Mouse (Mus musculus) hindbrain, embryonic 14.5 days (tissue): ENCODE data around the gene 2310011J03Rik. TPM values are rescaled to one million over a fixed set of nuclear protein-coding genes. Genes with fewer than 3 reads are reported as not detected.

Source experiments
- ATAC-seq: fragments of 200-750 bp; cut with Nextera tagmentation; 2 replicates; pipeline ENCODE4 v1.8.0; 2017; ENCODE audit warnings: moderate number of reproducible peaks, mild to moderate bottlenecking, moderate TSS enrichment, moderate library complexity; ENCODE audit not compliant: low FRiP score
- DNase-seq: peaks from one replicate; pipeline ENCODE4 v3.0.0-alpha.2; 2015; ENCODE audit warnings: low spot score
- H3K27ac ChIP-seq: fragments of 300-500 bp; sonication (generic); 2 replicates; pipeline ENCODE4 v1.5.1; 2014; ENCODE audit warnings: mild to moderate bottlenecking, moderate library complexity
- H3K27me3 ChIP-seq: fragments of 300-500 bp; sonication (generic); 2 replicates; pipeline ENCODE4 v1.6.1; 2014; ENCODE audit warnings: mild to moderate bottlenecking, low read length, mixed read lengths; ENCODE audit not compliant: control insufficient read depth, insufficient read depth
- H3K36me3 ChIP-seq: fragments of 300-500 bp; sonication (generic); replicated peaks from 2 replicates; pipeline ENCODE4 v1.6.1; 2014; ENCODE audit not compliant: control insufficient read depth, insufficient read depth
- H3K4me1 ChIP-seq: fragments of 300-500 bp; sonication (generic); replicated peaks from 2 replicates; pipeline ENCODE4 v1.6.1; 2014; ENCODE audit warnings: antibody characterized with exemption, low read length, mixed read lengths; ENCODE audit not compliant: control insufficient read depth, insufficient read depth
- H3K4me2 ChIP-seq: fragments of 300-500 bp; sonication (generic); replicated peaks from 2 replicates; pipeline ENCODE4 v1.6.1; 2014; ENCODE audit warnings: mild to moderate bottlenecking, moderate library complexity
- H3K4me3 ChIP-seq: fragments of 300-500 bp; sonication (generic); replicated peaks from 2 replicates; pipeline ENCODE4 v1.5.1; 2014; ENCODE audit warnings: mild to moderate bottlenecking, low read length
- H3K9ac ChIP-seq: fragments of 300-500 bp; sonication (generic); 2 replicates; pipeline ENCODE4 v1.6.1; 2014
- H3K9me3 ChIP-seq: fragments of 300-500 bp; sonication (generic); 2 replicates; pipeline ENCODE4 v1.6.1; 2016; ENCODE audit warnings: low read length; ENCODE audit not compliant: control insufficient read depth
- WGBS: fragments of 180-500 bp; shearing (Covaris S2); extraction: QIAGEN DNeasy Blood & Tissue Kit; methylation state at CpG from one replicate; pipeline ENCODE4 v1.1.7; 2014; 5-methylcytosine and 5-hydroxymethylcytosine counted together
- polyA plus RNA-seq: library from polyadenylated mRNA; unstranded; fragments of >200 nt; fragmentation: Nextera tagmentation; extraction: Ambion mirVana; gene quantifications from 2 replicates; pipeline ENCODE4 v1.2.1, GENCODE M21; 2014

Gene 2310011J03Rik
- polyA plus RNA-seq, 1 experiment from 2014 or later = 23.3 TPM

DNA sequence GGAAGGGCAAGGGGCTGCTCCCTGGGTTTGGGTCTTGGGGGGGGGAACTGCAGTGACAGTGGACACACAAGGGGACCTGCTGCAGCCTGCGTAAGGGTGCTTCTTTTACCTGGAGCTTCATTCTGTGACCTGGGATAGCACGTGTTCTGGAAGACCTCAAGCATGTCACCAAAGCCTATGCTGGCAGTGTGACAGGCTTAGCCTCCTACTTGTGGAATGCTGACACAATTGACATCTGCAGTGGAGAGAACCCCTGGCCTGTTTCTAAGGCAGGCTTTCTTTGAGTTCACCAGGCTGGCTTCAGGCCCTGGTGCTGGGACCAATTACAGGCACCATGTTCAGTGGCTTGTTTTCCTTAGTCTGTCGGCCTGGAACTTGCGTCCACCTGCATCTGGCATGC lies 26.0 kb downstream of the 2310011J03Rik start:
- Histone ChIP-seq H3K4me1 (peaks cover 46% of the 10 kb centered on the region), H3K36me3 (peaks cover 20% of the 10 kb centered on the region), H3K27ac (no peak overlapping the region), H3K4me3 (no peak overlapping the region), H3K4me2 (no peak overlapping the region), H3K27me3 (no peaks in the 10 kb centered on the region), H3K9ac (no peak overlapping the region), H3K9me3 (no peaks in the 10 kb centered on the region)
- no peak for ATAC-seq
- DNase-seq = no peak
- WGBS = 72% methylated on average over 4 of the region's 4 CpGs

DNA sequence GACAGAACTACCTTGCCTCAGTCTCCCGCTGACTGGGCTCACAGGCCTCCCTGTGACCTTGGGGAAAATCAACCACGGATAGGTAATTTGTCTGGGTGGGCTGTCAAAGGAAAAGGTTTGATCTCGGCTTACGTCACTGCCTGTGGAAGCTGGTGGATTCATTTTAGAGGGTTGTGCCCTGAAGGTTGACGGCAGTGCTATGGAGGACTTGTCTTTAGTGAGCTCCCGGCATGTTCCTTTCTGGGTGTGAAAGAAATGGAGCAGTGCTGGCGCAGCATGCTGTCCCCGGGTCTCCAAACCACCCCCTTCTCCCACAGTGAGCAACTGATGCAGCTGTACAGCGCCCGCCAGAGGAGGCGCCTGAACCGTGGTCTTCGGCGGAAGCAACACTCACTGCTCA lies 27.0 kb downstream of the 2310011J03Rik start:
- 27% methylated on average over 14 of the region's 14 CpGs for WGBS
- peak overlapping the region; percentile 95 for H3K9ac ChIP-seq
- no peaks in the 10 kb centered on the region for H3K27me3 ChIP-seq
- peak overlapping the region; percentile 66 for H3K4me3 ChIP-seq
- peaks cover 43% of the 10 kb centered on the region for H3K4me1 ChIP-seq
- H3K9me3 ChIP-seq = no peaks in the 10 kb centered on the region
- peak overlapping the region; percentile 96 for H3K4me2 ChIP-seq
- DNase-seq = no peak
- ATAC-seq = no peak
- peak overlapping the region; percentile 88 for H3K27ac ChIP-seq
- peaks cover 28% of the 10 kb centered on the region for H3K36me3 ChIP-seq

DNA sequence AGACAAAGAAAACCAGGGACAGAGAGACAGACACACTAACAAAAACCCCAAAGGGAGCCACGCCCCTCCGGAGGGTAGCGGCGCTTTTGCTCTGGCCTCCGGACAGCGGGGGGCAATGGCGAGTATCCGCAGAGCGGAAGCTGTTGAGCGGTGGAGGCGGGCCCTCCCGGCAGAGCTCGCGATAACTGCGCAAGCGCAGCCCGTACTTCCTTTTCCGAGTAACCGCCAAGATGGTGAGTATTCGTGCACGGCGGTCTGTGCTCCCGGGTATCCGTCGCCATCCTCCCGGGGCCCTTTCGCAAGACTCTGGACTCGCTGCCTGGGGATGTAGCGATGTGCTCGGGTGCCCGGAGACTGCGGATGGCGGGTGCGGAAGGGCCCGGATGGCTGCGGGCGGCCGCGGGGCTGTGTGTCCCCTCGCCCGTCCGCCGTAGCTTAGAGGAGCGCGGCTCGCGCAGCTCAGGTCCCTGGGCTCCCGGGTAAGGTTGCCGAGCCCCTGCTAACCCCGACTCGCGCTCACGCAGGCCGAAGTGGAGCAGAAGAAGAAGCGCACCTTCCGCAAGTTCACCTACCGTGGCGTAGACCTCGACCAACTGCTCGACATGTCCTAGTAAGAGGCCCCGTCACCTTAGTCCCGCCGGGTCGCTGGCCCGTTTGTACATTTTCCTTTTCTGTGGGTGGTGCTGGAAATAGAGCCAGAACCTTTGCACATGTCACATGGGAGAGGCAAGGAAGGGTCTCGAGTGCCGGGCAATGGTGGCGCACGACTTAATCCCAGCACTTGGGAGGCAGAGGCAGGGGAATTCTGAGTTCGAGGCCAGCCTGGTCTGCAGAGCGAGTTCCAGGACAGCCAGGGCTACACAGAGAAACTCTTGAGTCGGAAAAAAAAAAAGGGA lies 27.8 kb downstream of the 2310011J03Rik start, which contains the start of gene Rps15:
Gene Rps15, plus strand, starts transcription at position 203 of the 896 bp plus-strand sequence.
- Histone ChIP-seq H3K27ac (peak within 1 kb of the TSS; percentile 88), H3K27me3 (no peaks in the 10 kb centered on the region), H3K4me2 (peak within 1 kb of the TSS; percentile 96), H3K9me3 (no peaks in the 10 kb centered on the region), H3K4me1 (peaks cover 35% of the 10 kb centered on the region), H3K4me3 (peak within 1 kb of the TSS; percentile 66), H3K36me3 (peaks cover 35% of the 10 kb centered on the region), H3K9ac (peak within 1 kb of the TSS; percentile 95)
- ATAC-seq (peak; percentile 81), DNase-seq (peak; percentile 98)
- under 1% methylated on average over 72 of the region's 72 CpGs for WGBS

DNA sequence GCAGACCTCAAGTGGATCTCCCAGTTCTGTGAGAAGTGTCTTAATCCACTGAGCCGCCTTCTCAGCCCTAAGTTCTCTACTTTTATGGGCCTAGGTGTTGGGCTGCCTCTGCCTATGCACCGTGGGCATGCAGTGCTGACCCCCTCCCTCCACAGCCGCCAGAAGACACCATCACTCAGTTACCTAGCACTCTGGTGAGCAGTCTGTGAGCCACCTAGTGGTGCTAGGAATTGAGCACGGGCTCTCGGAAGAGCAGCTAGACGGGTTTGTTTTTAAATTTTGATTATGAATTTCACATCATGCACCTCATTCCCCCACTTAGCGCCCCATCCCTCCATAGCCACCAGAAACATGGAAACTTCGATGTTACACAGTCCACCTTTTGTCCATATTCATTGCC lies 31.7 kb downstream of the 2310011J03Rik start:
- Histone ChIP-seq H3K27me3 (no peaks in the 10 kb centered on the region), H3K36me3 (peaks cover 56% of the 10 kb centered on the region), H3K9ac (no peak overlapping the region), H3K4me3 (no peak overlapping the region), H3K4me1 (peaks cover 13% of the 10 kb centered on the region), H3K27ac (no peak overlapping the region), H3K4me2 (no peak overlapping the region), H3K9me3 (no peaks in the 10 kb centered on the region)
- 72% methylated on average over 8 of the region's 8 CpGs for WGBS
- ATAC-seq (no peak), DNase-seq (no peak)

DNA sequence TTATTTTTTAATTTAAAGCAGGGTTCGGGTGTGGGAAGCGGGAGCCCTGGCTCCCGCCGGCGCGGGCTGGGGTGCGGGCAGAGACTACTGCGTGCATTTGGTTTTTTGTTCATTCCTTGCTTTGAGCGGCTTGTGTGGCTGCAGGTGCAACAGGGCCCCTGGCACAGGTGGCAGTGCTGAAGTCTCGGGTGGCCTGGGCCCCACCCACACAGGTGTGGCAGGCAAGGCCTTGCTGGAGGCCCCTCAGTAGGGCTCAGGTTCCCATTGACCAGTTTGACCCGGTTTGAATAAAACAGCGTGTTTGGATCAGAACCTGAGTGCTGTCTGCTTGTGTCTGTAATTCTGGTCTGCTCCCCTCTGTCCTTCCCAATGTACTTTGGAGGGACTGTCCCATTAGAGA lies 32.2 kb downstream of the 2310011J03Rik start:
- Histone ChIP-seq H3K4me2 (no peak overlapping the region), H3K9ac (no peak overlapping the region), H3K36me3 (peaks cover 57% of the 10 kb centered on the region), H3K27ac (no peak overlapping the region), H3K27me3 (no peaks in the 10 kb centered on the region), H3K9me3 (no peaks in the 10 kb centered on the region), H3K4me1 (peaks cover 7% of the 10 kb centered on the region), H3K4me3 (no peak overlapping the region)
- DNase-seq (no peak), ATAC-seq (no peak)
- WGBS = 93% methylated on average over 12 of the region's 12 CpGs

DNA sequence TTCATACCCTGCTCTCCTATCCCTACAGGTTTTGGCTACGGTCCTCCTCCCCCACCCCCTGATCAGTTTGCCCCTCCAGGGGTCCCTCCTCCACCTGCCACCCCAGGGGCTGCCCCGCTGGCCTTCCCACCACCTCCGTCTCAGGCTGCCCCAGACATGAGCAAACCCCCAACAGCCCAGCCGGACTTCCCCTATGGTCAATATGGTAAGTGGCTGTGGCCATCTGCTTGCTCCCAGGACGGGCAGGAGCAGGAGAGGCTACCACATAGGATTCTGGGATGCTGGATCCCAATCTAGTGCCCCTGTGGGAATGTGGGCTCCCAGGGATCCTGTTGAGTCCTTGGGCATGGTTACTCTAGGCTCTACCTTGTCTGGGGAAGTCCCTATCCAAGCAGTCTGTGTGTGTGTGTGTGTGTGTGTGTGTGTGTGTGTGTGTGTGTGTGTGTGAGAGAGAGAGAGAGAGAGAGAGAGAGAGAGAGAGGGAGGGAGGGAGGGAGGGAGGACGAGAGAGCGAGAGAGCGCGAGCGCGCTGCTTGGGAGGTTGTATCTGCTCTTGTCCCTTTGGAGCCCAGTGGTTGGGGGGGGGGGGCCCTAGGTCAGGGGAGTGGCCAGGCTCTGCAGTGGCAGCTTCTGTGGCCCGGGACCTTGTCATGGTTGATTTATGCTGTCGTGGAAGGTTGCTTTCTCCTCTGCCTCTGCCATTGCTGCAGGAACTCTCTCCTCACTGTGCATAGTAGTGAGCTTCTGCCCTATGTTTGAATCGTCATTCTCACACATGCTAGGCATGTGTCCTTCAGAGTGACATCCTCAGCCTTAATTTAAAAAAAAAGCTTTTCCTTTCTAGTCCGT lies 34.9 kb downstream of the 2310011J03Rik start:
- H3K36me3 ChIP-seq = peaks cover 82% of the 10 kb centered on the region
- no peak for DNase-seq

DNA sequence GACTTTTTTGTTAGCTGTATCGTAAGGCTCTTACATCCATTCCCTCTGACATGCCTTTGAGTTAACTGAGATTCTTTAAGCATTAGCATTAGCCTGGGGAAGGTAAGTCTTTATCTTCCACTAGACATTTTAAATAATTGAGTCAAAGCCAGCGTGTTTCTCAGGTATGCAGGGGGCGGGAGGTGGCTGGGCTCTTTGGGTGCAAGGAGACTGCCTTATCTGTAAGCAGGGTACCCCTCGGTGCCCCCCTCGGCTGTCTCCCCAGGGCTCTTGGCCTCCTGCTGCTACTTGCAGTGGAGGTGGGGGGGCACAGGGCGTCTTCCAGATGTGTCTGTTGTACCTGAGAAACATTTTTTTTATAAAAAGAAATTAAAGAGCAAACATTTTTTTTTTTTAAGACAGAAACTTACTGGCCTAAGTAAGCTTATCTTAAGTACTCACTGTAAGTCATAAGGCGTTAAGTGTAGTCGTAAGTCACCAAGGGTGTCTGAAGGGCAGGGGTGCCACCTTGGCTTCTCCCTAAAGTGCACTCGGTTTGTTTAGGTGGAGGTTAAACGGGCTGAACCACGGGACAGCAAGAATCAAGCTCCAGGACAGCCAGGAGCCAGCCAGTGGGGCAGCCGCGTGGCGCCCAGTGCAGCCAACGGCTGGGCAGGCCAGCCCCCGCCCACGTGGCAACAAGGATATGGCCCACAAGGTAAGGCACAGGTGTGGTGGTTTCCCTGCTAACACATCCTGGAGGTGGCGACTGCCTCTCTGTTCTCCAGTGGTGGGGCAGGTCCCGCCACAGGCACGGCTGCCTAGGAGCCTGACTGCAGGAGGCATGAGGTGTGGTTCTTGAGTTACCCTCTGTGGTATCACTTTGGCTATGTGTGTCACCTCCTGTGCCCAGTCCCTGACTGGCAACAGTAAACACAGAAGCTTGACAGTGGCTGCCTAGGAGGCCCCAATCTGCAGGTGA lies 37.6 kb downstream of the 2310011J03Rik start:
- no peak overlapping the region for H3K4me2 ChIP-seq
- ATAC-seq (no peak), DNase-seq (no peak)
- no peaks in the 10 kb centered on the region for H3K4me1 ChIP-seq
- 94% methylated on average over 20 of the region's 20 CpGs for WGBS
- H3K27ac ChIP-seq = no peak overlapping the region
- no peaks in the 10 kb centered on the region for H3K27me3 ChIP-seq
- H3K36me3 ChIP-seq = peaks cover 95% of the 10 kb centered on the region
- H3K9ac ChIP-seq = no peak overlapping the region
- no peaks in the 10 kb centered on the region for H3K9me3 ChIP-seq
- no peak overlapping the region for H3K4me3 ChIP-seq

More for the DNA sequence above, 34.9 kb downstream of the 2310011J03Rik start:
- H3K27me3 ChIP-seq = no peaks in the 10 kb centered on the region
- no peak overlapping the region for H3K9ac ChIP-seq
- 78% methylated on average over 15 of the region's 15 CpGs for WGBS
- no peak overlapping the region for H3K4me3 ChIP-seq
- H3K4me2 ChIP-seq = no peak overlapping the region
- no peak overlapping the region for H3K27ac ChIP-seq
- no peak for ATAC-seq
- no peaks in the 10 kb centered on the region for H3K9me3 ChIP-seq
- H3K4me1 ChIP-seq = no peaks in the 10 kb centered on the region

DNA sequence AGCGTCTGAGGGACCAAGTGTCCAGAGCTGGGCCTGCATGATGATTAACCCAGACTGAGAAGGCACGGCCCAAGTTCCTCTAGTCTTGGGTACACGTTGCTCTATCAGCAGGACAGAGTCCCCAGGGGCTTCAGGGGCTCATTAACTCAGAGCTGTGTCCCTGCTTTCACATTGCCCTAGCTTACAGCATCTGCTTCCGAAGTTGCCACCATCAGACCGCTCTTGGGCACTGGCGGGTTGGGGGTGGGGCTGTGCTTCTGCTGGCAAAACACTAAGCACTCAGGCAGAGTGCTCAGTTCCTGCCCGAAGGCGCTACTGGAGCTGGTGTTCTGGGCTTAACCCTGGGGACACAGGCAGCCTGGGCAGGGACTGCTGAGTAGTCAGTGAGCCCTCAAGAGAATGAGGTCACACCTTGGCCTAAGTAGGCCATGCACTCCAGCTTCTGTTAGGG lies 38.4 kb downstream of the 2310011J03Rik start:
- no peak overlapping the region for H3K9ac ChIP-seq

More for the DNA sequence above, 38.4 kb downstream of the 2310011J03Rik start:
- Histone ChIP-seq H3K36me3 (peaks cover 95% of the 10 kb centered on the region), H3K27me3 (no peaks in the 10 kb centered on the region), H3K4me2 (no peak overlapping the region), H3K27ac (no peak overlapping the region; the same call in 1 of the 2 replicates), H3K9me3 (no peaks in the 10 kb centered on the region), H3K4me3 (no peak overlapping the region), H3K4me1 (no peaks in the 10 kb centered on the region)
- ATAC-seq = no peak
- WGBS = 48% methylated on average over 8 of the region's 8 CpGs
- no peak for DNase-seq
